Mouse (Mus musculus) hindbrain, embryonic 11.5 days (tissue): Measurements from ENCODE around the gene Inha. TPM values are rescaled to one million over a fixed set of nuclear protein-coding genes. Genes with fewer than 3 reads are reported as not detected.

Experiments used
- ATAC-seq: fragments of 200-750 bp; cut with Nextera tagmentation; 2 replicates; pipeline ENCODE4 v1.8.0; 2017; ENCODE audit warnings: mild to moderate bottlenecking, moderate TSS enrichment, moderate library complexity; ENCODE audit not compliant: low FRiP score
- DNase-seq: peaks from one replicate; pipeline ENCODE4 v3.0.0-alpha.2; 2015; ENCODE audit warnings: low spot score
- H3K27ac ChIP-seq: fragments of 300-500 bp; sonication (generic); 2 replicates; pipeline ENCODE4 v1.5.1; 2014; ENCODE audit warnings: mild to moderate bottlenecking, low read depth, low read length
- H3K27me3 ChIP-seq: fragments of 300-500 bp; sonication (generic); 2 replicates; pipeline ENCODE4 v1.6.1; 2014; ENCODE audit warnings: mild to moderate bottlenecking, low read length, moderate library complexity, mixed read lengths; ENCODE audit not compliant: control insufficient read depth, insufficient read depth
- H3K36me3 ChIP-seq: fragments of 300-500 bp; sonication (generic); 2 replicates; pipeline ENCODE4 v1.6.1; 2014; ENCODE audit warnings: mild to moderate bottlenecking, low read length, moderate library complexity, mixed read lengths; ENCODE audit not compliant: control insufficient read depth, insufficient read depth
- H3K4me1 ChIP-seq: fragments of 300-500 bp; sonication (generic); replicated peaks from 2 replicates; pipeline ENCODE4 v1.6.1; 2014; ENCODE audit warnings: low read length, mixed read lengths; ENCODE audit not compliant: control insufficient read depth, insufficient read depth
- H3K4me2 ChIP-seq: fragments of 300-500 bp; sonication (generic); replicated peaks from 2 replicates; pipeline ENCODE4 v1.6.1; 2014; ENCODE audit warnings: mild to moderate bottlenecking, low read depth, low read length
- H3K4me3 ChIP-seq: fragments of 300-500 bp; sonication (generic); 2 replicates; pipeline ENCODE4 v1.5.1; 2014; ENCODE audit warnings: low read depth, low read length
- H3K9ac ChIP-seq: fragments of 300-500 bp; sonication (generic); 2 replicates; pipeline ENCODE4 v1.6.1; 2014; ENCODE audit warnings: low read depth, low read length
- H3K9me3 ChIP-seq: fragments of 300-500 bp; sonication (generic); 2 replicates; pipeline ENCODE4 v1.6.1; 2016; ENCODE audit warnings: low read length; ENCODE audit not compliant: control insufficient read depth
- WGBS: fragments of 180-500 bp; shearing (Covaris S2); extraction: QIAGEN DNeasy Blood & Tissue Kit; methylation state at CpG from one replicate; pipeline ENCODE4 v1.1.7; 2014; 5-methylcytosine and 5-hydroxymethylcytosine counted together
- polyA plus RNA-seq: library from polyadenylated mRNA; unstranded; fragments of >200 nt; fragmentation: Nextera tagmentation; extraction: Ambion mirVana; gene quantifications from 2 replicates; pipeline ENCODE4 v1.2.1, GENCODE M21; 2014

Gene Inha
- 1.3 and 2.0 TPM in 2 replicates for polyA plus RNA-seq

GRCm38 (mm10) chr1:75507006-75507405, at the start of gene Inha:
TSS of gene Inha (plus strand) at chr1:75507077.
- no peak for DNase-seq
- peaks cover 13% of the 10 kb centered on the region for H3K27me3 ChIP-seq
- ATAC-seq = no peak

DNA sequence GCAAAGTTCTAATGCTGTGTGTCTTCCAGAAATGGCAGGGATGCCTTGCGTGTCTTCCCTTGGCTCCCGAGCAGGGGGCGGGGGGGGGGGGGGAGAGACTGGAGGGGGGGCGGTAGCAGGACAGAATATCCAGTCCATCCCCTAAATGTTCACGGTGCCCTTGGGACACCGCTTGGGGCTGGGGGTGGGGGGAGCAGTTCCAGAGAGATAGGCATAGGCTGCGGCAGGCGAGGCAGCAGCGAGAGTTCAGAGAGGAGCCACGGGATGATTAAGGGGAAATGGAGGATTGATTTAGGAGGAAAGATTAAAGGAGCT, 49.2 kb upstream of the Inha start:
- H3K4me3 ChIP-seq = no peak overlapping the region
- H3K4me2 ChIP-seq = peak overlapping the region; percentile 14
- peaks cover 9% of the 10 kb centered on the region for H3K4me1 ChIP-seq
- H3K27ac ChIP-seq = peak overlapping the region; percentile 60
- DNase-seq (no peak), ATAC-seq (peak; percentile 61)
- H3K9ac ChIP-seq = peak overlapping the region; percentile 52; the same call in 1 of the 2 replicates
- no peaks in the 10 kb centered on the region for H3K9me3 ChIP-seq
- WGBS = 5% methylated on average over 9 of the region's 10 CpGs
- peaks cover 6% of the 10 kb centered on the region for H3K27me3 ChIP-seq
- no peaks in the 10 kb centered on the region for H3K36me3 ChIP-seq

More at GRCm38 (mm10) chr1:75507006-75507405, at the start of gene Inha:
- Histone ChIP-seq H3K4me2 (peak within 1 kb of the TSS; percentile 95), H3K9ac (peak within 1 kb of the TSS; percentile 83), H3K36me3 (no peaks in the 10 kb centered on the region), H3K4me1 (0 out of 2 replicates have a peak, but pooled peaks cover 4% of the 10 kb centered on the region), H3K4me3 (peak within 1 kb of the TSS; percentile 82), H3K27ac (peak within 1 kb of the TSS; percentile 76), H3K9me3 (no peaks in the 10 kb centered on the region)
- WGBS = 66% methylated on average over 10 of the region's 10 CpGs

DNA sequence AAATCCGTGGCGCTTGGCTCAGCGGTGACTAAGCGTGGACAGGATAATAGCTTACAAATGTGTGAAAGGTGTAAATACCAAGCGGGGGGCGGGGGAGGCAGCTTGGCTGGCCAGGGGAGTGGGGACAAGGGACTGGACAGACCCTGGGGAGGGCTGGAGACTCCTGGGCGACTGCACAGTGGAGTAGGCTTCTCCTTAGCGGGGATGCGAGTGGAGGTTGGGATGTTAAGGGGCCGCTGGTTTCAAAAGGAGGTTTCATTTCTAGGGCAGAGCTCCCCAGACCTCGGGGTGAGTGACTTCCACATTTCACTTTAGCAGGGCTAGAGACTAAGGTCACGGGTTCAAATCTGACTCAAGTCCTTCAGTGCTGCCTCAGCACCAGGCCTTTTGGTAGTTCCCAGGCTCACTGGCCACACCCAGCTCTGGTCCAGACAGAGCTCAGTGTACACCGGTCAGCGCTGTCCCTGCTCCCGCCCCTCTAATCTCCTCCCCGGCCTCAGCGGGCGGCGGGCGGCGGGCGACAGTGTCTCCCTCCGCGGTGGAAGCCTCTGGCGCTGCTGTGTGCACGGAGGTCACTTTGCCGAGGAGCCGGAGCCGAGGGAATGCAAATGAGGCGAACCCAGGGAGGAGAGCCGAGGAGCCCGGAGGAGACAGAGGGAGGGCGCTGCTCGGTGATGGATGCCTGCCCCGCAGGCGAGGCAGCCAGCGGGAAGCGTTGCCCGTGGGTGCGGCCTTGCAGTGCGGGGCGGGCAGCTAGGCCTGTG, 48.7 kb upstream of the Inha start:
- Histone ChIP-seq H3K4me1 (peaks cover 9% of the 10 kb centered on the region), H3K9ac (peak overlapping the region; percentile 52), H3K9me3 (no peaks in the 10 kb centered on the region), H3K4me2 (peak overlapping the region; percentile 58), H3K4me3 (peak overlapping the region; percentile 22), H3K27me3 (peaks cover 6% of the 10 kb centered on the region), H3K27ac (peak overlapping the region; percentile 60), H3K36me3 (no peaks in the 10 kb centered on the region)
- ATAC-seq (peak; percentile 74), DNase-seq (peak; percentile 62)
- 3% methylated on average over 41 of the region's 42 CpGs for WGBS

DNA sequence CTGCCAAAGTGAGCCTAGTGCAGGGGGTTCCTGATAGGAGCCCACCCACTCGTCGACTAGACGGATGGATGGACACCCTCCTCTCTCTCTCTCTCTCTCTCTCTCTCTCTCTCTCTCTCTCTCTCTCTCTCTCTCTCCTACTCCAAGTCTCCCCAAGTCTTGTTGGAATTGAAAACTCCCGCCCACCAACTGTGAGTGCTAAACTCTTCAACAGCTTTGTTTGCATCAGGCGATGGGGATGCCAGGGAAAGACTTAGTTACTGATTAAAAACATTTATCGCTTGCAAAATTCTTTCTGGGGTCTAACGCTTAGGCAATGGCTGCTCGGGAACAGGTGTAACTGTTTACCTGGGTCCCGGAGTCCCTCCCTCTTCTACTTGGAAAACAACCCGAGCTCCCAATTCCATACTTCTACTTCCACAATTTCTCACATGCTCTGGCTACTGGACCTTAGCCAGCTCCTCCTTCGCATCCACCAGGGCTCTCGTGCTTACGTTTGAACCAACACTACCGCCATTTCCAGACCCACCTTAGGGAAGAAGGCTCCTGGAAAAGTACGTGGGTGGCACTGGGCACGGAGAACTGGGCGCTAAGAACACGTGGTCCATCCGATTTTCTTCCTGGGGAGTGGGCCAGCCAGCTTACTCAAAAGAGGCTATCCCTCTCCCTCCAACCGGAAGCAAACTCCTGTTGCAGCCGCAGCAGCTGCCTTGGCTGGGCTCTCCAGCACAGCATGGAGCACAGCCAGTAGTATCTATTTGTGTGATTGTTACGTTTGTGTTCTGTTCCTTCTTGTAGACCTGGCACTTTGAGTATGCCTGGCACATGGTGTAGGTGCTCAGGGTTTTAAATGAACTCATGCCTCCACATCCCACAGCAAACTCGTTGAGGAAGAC, 47.8 kb upstream of the Inha start:
- H3K27ac ChIP-seq = peak overlapping the region; percentile 60
- H3K9ac ChIP-seq = peak overlapping the region; percentile 52
- H3K4me1 ChIP-seq = peaks cover 9% of the 10 kb centered on the region
- WGBS = 15% methylated on average over 20 of the region's 23 CpGs
- H3K36me3 ChIP-seq = no peaks in the 10 kb centered on the region
- ATAC-seq (no peak), DNase-seq (peak; percentile 26)
- peaks cover 6% of the 10 kb centered on the region for H3K27me3 ChIP-seq
- no peaks in the 10 kb centered on the region for H3K9me3 ChIP-seq
- H3K4me2 ChIP-seq = peak overlapping the region; percentile 58
- peak overlapping the region; percentile 22 for H3K4me3 ChIP-seq

DNA sequence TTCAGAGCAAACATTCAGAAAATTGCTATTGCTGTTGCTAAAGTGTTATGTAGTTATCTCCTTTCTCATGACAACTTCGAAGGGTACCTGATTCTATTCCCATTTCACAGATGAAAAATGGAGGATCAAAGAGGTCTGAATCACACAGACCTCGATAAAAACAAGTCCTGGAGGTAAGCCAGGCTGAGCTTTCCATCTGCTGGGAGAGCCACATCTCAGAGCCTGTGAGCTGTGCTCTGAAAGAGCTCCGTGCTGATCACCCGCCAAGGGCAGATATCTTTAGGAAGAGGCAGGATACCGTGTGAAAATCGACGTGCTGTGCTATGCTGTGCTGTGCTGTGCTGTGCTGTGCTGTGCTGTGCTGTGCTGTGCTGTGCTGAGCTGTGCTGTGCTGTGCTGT, 46.6 kb upstream of the Inha start:
- DNase-seq = no peak
- H3K4me3 ChIP-seq = no peak overlapping the region
- ATAC-seq = no peak
- H3K4me2 ChIP-seq = no peak overlapping the region
- no peak overlapping the region for H3K27ac ChIP-seq
- H3K27me3 ChIP-seq = peaks cover 6% of the 10 kb centered on the region
- peaks cover 7% of the 10 kb centered on the region for H3K4me1 ChIP-seq
- no peaks in the 10 kb centered on the region for H3K36me3 ChIP-seq
- WGBS = 85% methylated on average over 7 of the region's 7 CpGs
- H3K9ac ChIP-seq = no peak overlapping the region
- no peaks in the 10 kb centered on the region for H3K9me3 ChIP-seq

DNA sequence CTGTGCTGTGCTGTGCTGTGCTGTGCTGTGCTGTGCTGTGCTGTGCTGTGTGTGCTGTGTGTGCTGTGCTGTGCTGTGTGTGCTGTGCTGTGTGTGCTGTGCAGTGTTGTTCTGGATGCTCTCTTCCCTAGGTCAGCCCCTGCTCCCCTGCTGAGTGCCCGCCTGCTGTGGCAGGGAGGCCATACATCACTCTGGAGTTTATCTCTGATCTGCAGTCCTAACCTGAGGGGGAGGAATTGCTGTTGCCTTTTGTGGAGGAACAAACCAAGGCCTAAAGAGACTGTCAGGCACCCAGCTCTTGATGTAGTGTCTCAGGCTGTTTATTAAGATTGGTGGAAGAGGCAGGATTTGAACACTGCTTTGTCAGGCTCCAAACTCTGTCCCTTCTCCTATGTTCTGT, 44.2 kb upstream of the Inha start:
- Histone ChIP-seq H3K9ac (no peak overlapping the region), H3K9me3 (no peaks in the 10 kb centered on the region), H3K4me3 (no peak overlapping the region), H3K4me2 (no peak overlapping the region), H3K4me1 (peaks cover 10% of the 10 kb centered on the region), H3K27me3 (peaks cover 2% of the 10 kb centered on the region; the same call in 1 of the 2 replicates), H3K36me3 (no peaks in the 10 kb centered on the region), H3K27ac (no peak overlapping the region)
- no peak for ATAC-seq
- WGBS = 31% methylated on average over 1 of the region's 1 CpGs
- DNase-seq = no peak

DNA sequence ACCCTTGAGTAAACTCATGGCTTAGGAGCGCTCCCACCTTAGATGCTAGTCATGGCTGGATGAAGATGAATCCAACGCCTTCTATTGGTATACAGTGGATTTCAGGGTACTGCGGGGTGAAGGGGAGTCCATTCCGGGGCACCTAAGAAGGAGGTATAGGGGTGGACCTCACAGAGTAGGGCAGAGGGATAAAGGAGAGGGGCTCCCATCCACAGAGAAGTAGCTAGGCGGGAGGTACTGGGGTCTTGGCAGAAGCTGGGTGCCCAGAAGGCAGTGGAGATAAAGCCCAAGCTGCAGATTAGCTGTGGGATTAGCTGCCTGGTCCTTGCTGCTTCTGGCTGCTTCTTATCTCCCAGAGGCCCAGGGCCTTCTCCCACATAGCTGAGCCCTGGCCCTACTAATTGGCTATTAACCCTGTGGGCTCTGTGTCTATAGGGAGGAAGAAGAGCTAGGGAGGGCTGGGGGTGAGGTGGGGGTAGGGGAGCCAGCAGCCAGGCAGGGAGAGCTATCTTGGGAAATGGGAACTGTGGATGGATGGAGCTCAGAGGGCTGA, 43.1 kb upstream of the Inha start:
- DNase-seq (no peak), ATAC-seq (no peak)
- H3K27ac ChIP-seq = peak overlapping the region; percentile 56; the same call in 1 of the 2 replicates
- H3K4me3 ChIP-seq = no peak overlapping the region
- H3K9ac ChIP-seq = no peak overlapping the region
- WGBS = 86% methylated on average over 5 of the region's 5 CpGs
- peaks cover 3% of the 10 kb centered on the region for H3K4me1 ChIP-seq
- H3K36me3 ChIP-seq = no peaks in the 10 kb centered on the region
- no peaks in the 10 kb centered on the region for H3K9me3 ChIP-seq
- peaks cover 2% of the 10 kb centered on the region; the same call in 1 of the 2 replicates for H3K27me3 ChIP-seq
- no peak overlapping the region for H3K4me2 ChIP-seq

DNA sequence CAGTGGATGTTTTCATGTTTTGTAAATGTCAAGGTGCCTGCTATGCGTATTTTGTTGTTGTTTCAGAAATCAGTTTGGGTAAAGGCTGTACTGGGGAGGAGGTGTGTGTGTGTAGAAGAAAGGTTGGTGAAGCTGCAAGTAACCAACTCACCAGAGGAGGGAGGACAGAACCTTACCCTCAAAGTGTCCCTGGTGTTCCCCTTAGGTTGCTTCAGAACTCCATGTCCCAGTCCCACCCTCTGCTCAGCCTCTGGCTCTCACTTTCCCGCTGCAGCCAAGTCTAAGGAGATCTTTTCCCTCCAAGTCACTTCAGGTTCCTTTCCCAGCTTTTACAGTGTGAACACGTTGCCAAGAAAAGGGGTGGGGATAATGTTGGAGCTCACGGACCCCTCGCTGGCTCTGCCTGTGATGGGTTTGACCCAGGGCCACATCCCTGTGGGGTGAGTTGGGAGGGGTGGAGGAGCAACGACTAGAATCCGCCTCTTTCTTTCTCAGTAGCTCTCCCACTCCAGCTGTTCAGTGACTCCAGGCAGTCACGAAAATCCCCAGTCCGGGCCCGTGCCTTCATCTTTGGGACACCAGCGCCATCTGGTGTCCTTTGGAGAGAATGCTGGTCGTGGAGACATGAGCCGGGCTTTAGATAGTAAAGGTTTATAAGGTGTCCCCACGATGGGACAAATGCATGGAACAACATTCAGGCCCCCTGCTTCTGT, 39.5 kb upstream of the Inha start:
- no peaks in the 10 kb centered on the region for H3K27me3 ChIP-seq
- H3K9ac ChIP-seq = peak overlapping the region; percentile 42; the same call in 1 of the 2 replicates
- ATAC-seq = peak; percentile 80
- no peaks in the 10 kb centered on the region for H3K9me3 ChIP-seq
- no peak overlapping the region for H3K27ac ChIP-seq
- H3K4me3 ChIP-seq = no peak overlapping the region
- H3K4me2 ChIP-seq = no peak overlapping the region
- peak; percentile 93 for DNase-seq
- 7% methylated on average over 14 of the region's 14 CpGs for WGBS
- H3K4me1 ChIP-seq = peaks cover 3% of the 10 kb centered on the region
- no peaks in the 10 kb centered on the region for H3K36me3 ChIP-seq
